Mouse (Mus musculus) gastrocnemius, postnatal 10 days (tissue): ENCODE measurements around the gene Ciz1. TPM values are rescaled to one million over a fixed set of nuclear protein-coding genes. Genes with fewer than 3 reads are reported as not detected.
"Not testable (repeated sequence)": the region's sequence is repeated elsewhere in the genome, so short reads cannot be mapped to it uniquely, and the experiment has no call there.

ENCODE experiments used
- DNase-seq: peaks from one replicate; pipeline ENCODE4 v3.0.0; 2021; ENCODE audit warnings: mixed read lengths
- total RNA-seq, 2 experiments: library from RNA; stranded (reverse); gene quantifications; 2 replicates each; pipeline ENCODE4 v1.2.3; 2021

Gene Ciz1
- total RNA-seq, 2 experiments from 2014 or later, result 31.2 to 47.2 TPM

DNA sequence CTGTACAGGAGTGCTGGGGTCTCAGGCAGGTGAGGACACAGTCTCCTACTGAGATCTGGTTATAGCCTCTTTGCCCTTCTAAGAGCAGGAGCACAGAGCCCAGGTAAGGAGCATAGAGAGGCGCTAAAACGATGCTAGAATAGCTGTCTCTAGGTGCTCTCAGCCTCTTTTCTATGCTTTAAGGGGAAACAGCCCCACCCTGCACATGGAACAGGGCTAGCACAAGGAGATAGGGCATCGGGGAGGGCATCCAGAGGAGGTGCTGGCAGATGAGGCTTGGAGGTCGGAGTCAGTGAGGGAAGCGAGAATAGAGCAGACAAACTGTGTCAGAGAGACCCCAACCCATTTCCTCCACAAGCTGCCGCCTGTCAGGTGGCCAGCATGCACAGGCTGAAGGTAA lies 5.1 kb upstream of the Ciz1 start:
- DNase-seq, result no peak

DNA sequence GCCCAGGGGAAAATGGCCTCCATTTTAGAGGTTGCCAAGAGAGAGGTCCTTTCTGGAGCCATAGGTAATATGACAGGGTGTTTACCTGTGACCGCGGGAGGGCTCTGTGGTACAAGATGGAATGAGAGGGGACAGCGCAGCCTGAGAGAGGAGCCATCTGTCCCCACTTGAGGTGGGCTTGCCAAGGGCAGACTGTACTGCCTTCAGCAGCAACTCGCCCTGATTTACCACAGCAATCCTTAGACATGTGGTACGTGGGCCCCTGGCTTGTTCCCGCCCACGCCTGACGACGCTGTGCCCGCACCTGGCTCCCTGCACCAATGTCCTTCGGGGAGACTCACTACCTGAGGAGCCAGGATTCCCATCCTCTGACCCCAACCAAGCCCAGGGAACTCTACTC lies 3.8 kb upstream of the Ciz1 start:
- DNase-seq, result no peak

DNA sequence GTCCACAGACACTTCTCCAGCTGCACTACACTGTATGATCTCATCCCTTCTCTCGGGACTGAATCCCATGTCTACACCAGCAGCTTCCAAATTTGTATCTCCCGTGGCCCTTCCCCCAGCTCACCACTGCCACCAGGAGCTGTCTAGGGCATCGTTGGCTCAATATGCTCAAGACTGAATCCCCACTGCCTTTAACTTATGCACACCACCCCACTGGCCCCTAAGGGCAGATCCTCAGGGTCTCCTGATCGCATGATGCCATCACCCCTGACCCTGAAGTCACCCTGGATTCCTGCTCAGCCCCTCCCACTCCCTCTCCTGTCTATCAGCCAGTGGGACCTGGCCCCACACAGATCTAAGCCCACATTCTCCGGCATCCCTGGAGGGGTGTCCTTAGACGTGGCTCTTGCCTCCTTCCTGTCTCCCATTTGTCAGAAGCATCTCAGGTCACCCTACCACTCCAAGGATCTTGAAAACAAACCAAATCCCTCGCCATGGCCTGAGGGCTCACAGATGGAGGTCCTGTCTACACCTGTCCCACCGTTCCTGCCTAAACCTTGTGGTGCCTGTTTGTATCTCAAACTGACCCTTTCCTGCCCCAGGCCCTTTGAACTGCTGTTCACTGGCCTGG lies 2.4 kb upstream of the Ciz1 start:
- DNase-seq, result no peak

DNA sequence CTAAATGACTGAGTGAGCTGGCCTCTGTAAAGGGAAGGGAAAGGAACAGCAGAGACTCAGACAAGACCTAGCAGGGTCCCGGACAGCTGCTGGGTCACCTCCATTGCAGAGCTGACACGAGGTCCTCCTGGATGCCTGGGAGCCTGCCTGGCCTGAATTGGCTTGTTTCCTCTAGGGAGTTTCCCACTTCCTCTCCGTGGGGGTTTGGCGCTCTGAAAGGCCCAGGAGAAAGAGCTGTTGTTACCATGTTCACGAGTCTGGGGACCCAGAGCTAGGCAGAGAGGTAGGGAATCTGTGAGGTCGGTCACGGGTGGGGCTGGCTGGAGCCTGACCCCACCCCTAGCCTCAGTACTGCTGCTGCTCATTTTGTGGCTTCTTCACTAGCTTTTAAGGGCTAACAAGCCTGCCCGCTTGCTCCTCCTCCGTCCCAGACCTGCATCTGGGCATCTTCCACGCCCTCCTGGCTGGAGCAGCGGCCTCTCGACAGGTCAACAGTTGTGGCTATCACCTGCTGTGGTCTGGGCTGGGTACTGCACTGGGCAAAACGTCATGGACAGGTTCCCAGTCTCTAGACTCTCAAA lies 1.6 kb upstream of the Ciz1 start:
- DNase-seq, result no peak

DNA sequence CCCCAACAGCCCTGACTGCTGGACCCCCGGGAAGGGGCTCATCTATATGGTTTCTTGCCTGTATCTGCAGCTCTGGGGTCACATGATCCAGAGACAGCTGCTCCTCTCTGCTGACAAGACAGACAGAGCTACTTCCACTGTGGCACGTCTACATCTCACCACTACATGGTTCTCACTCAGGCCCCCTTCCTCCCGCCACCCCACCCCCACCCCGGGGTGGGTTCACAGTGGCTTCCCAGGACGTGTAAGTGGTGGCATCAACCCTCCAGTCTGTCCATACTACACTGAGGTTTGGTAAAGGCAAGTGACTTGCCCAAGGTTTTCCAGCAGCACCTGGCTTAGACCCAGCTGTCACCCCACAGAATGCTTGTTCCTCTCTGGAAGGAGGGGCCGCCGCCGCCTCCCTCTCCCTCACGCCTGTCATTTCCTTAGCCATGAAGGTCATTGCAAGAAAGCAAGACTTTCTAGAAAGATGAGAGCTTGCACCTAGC lies 611 bp upstream of the Ciz1 start:
- no peak for DNase-seq

DNA sequence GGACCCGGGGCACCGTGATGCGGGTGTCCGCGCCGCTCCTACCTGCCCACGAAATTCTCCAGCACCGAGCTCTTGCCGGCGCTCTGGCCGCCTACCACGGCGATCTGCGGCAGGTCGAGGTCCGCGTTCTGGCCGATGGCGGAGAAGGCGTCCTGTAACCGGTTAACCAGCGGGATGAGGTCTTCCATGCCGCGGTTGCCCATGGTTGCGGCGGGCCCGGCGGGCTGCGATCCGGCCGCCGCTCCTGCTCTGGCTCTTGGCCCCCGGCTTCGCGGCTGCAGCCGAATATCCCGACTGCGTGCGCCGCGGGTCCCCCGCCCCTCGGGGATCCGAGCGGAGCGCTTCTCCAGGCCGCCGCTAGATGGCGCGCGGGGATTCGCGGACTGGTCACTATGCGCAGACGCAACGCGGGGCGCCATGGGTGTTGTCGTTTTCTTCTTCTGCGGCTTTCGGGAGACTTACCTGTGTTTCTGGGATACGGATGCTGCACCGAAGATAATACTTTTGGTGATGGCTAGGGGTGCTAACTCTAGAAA lies 948 bp downstream of the Ciz1 start, which contains the start of gene Dnm1:
Gene Dnm1 (minus strand): TSS at position 332 of the 536 bp plus-strand sequence.
- peak; percentile 97 for DNase-seq

DNA sequence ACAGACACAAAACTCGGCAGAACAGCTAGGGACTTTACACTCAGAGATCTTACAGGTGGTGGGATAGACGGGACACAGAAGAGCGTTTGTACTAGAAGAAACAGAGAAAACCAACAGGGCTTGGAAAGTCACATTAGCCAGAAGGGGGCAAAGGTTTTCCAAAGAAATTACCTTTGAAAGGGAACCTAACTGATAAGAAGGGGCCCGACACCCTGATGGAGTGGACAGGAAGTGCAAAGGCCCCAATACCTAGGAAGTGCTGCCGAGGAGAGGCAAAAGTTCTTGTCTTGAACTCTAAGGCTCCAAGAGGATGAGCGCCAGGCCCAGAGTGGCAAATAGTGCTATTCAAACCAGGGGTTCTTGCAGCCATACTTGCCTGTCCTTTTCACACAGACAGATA lies 1.7 kb downstream of the Ciz1 start:
- DNase-seq, result no peak

DNA sequence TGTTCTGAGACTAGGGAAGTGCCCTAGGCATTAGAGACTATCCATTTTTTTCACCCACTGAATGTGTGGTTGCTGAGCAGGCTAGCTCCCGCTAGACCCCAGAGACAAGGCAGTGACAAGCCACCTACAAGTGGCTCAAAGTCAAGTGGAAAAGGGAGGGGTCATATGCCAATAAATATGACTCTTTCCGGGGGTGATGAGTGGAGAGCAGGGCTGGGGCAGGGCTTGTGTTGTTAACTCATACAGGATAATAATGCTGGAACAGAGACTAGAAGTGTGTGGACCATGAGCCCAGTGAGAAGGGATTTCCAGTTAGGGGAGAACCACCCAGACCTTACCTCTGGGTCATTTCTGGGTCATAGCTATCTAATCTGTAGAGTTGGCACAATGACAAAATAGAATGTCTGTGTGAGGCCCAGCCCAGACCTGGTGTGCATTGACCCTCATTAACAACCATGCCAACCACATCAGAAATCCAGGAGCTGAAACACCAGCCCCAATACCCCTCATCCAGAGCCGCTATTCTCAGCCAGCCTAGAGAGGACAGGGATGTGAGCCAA lies 2.3 kb downstream of the Ciz1 start:
- DNase-seq, result no peak

DNA sequence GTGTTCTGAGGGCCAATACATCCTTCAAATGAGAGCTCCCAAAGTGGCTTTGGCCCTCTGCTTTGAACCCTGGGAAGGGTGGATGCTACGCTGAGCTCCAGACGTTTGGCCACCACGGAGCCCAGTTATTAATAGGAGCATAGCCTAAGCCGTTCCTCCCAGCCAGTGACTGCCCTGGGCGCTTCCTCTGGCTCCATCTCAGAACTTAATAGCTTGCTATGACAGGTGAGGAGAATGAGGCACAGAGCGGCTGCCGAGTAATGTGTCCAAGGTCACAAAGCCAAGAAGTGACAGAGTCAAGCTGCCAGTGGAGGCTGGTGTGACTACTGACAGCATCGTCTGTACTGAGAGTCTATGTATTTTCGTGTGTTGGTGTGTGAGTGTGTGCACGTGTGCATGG lies 4.1 kb downstream of the Ciz1 start:
- no peak for DNase-seq

DNA sequence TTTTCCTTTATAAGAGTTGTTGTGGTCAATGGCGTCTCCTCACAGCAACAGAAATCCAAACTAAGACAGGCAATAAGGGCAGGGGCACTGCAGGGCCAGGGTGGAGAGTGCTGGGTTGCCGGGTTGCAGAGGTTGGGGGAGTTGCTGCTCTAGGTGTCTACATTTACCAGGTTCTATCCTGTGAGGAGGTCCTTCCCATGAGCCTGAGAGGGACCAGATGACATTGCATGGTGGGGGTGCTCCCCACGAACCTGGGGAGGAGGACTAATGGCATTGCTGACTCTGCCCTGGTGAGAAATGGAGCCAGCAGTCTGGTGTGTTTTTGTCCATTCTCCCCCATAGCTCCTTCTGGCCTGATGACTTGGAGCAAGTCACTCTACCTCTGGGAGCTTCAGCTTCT lies 5.6 kb downstream of the Ciz1 start:
- no peak for DNase-seq

DNA sequence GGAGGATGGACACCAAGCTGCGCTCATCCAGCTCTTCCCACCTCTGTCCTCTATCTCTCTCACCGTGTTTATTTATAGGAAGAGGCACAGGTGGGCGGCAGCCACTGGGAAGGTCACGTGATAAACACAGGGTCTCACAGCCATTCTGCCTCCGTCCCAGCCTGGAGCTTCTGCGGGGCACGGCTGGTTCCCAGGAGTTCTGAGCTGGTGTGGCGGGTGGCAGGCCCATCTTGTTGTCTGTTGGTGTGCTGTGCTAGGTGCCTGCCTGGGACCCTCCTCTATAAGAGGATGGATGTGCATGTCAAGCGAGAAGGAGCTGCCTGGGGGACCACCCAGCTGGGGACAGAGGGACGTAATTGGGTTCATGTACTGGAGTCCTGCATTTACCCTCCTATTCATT lies 6.3 kb downstream of the Ciz1 start:
- no peak for DNase-seq

DNA sequence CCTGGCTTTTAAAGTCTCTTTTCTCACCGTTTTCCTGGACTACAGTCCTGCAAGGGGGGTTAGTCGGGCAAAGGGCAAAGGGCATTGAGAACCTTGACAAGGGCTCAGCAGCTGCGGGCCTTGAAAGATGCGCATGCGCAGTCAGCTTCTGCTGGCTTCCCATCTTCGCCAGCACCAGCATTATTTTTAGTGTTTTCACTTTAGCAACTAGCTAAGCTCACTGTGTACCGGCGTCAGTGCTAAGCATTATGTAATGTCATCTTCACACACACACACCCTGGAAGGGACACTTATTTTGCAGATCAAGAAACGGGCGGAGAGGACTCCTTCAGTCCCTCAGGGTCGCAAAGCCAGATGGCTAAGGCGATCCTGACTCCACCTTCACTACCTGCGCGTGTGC lies 8.6 kb downstream of the Ciz1 start:
- peak; percentile 68 for DNase-seq

DNA sequence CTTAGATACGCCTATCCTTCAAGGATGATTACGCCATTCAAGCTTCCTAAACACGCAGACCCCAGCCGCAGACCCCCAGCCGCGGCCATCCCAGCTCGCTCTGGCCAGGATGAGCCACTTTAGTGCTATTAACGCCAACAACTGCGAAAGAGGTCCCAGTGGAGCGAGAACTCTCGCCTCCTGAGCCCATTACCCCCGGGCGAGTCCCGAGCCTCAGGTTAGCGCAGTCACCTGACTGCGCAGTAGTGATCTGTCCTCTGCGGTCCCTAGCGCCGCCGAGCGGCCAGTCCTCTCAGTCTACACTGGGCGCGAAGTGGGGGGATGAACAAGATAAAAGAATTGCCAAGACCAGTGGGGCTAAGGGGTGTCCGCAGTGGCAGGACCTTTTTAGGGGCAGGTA lies 9.3 kb downstream of the Ciz1 start:
- DNase-seq, result peak; percentile 67

DNA sequence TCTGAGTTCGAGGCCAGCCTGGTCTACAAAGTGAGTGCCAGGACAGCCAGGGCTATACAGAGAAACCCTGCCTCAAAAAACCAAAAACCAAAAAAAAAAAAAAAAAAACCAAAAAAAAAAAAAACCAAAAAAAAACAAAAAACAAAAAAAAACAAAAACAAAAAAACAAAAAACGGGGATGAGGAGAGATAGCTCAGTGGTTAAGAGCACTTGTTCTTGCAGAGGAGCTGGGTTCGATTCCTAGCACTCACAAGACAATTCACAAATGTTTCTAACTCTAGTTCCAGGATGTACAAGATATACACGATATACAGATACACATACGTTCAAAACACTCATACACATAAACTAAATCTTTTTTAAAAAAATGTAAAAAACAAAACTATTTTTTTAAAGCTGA lies 10.1 kb downstream of the Ciz1 start:
- not testable (repeated sequence) for DNase-seq

DNA sequence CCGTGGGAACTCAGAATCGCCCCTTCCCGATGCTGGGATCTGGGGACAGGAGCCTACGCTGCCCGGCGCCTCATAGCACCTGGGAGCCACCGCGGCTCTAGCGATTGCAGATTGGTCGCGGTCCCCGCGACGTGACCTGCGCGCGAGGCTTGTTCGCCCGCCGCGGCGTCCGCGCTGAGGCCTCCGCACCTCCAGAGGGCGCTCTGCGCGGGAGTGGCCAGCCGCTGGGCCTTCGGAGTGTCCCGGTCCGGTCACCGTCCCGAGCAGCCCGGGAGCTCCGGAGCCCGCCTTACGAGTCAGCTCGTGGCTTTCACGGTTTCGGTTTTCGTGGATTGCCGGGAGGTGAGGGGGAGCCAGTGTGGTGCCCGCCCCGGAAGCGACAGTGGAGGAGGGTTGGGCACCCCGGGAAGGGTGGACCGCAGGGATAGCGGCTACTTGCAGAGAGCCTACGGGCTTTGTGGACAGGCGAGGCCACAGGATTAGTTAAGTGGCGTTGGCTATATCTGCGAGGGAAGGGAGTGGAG lies 10.8 kb downstream of the Ciz1 start:
- DNase-seq, result peak; percentile 95

DNA sequence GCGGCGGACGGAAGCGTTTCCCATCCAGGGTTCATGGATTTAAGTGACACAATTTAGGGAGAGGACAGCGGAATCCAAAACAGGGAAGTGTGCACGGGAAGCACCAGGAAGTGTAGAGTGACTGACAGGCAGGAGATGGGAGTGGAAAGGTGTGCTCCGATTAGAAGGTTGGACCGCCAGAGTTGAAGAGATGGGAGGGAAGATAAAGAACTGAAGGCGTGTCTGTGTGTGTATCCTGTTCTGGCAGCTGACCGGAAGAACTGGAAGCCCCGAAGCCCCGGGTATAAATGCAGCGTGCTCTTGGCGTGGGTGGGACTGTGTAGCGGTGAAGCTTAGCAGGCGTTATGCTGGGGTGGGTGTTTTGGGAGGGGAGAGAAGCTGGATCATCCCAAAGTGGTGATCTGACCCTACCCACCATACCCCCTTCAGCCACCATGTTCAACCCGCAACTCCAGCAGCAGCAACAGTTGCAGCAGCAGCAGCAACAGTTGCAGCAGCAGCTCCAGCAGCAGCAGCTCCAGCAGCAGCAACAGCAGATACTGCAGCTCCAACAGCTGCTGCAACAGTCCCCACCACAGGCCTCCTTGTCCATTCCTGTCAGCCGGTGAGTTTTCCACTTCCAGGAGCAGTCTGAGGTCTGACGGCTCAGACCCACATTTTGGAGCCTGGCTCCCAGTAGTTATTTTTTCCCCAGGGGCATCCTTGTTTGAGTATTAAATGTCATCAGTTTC lies 11.4 kb downstream of the Ciz1 start:
- DNase-seq, result no peak

DNA sequence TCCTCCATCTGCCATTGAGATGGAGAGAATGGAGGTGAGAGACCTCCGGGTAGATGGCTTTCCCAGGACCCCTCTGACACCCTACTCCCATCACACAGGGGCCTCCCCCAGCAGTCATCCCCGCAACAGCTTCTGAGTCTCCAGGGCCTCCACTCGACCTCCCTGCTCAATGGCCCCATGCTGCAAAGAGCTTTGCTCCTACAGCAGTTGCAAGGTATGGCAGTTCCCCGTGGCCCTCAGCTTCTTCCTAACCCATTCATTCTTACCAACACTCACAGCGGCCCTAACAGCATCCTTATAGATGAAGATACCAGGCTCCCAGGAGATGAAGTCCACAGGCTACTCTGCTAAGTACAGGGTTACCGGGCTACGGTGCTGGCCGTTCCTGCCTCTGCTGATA lies 12.0 kb downstream of the Ciz1 start:
- DNase-seq, result no peak

DNA sequence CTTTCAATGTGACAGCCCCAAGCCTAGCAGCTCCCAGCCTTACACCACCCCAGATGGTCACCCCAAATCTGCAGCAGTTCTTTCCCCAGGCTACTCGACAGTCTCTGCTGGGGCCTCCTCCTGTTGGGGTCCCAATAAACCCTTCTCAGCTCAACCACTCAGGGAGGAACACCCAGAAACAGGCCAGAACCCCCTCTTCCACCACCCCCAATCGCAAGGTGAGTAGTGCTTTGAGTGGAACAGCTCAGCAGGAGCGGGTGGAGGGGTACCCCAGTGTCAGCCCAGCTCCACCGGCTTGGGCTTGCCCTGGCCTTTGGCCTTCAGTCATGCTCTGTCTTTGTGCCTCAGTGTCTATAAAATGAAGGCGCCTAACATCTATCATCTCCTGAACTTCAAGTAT lies 15.2 kb downstream of the Ciz1 start:
- DNase-seq, result no peak

DNA sequence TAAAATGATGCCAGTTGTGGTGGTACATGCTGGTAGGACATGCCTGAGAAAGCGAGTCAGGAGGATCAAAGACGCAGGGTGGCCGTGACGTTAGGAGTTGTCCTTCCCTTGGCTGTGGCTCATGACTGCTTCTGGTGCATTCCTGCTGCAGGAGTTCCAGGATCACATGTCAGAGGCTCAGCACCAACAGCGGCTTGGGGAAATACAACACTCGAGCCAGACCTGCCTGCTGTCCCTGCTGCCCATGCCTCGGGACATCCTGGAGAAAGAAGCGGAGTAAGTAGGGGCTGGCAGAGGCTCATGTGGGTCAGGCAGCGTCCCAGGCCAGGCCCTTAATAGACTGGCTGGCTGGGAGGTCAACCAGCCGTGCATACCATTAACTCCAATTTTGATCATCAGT lies 22.1 kb downstream of the Ciz1 start:
- no peak for DNase-seq

DNA sequence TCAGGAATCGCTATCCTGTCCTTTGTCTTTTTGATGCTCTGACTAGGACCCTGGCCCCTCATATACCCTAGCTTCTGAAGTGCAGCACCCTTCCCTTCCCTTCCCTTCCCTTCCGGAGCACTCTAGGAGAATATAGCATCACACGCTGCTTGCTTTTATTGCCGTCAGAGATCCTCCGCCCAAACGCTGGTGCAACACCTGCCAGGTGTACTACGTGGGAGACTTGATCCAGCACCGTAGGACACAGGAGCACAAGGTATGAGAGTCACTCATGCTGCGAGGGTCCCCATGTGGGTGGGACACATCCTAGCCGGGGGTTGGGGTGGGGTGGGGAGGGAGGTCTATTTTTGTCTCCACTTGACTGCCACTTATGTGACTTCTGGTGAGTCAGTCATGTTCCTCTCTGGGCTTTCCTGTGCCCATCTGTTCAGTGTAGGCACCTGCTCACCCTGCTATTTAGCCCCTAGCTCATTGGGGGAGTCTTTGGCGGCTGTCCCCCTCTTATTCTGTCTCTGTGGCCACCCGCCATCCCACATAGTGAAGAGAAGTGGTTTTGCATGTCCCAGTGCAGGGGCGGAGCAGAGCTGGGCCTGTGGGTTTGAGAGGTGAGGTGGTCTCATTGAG lies 23.3 kb downstream of the Ciz1 start:
- DNase-seq, result no peak

DNA sequence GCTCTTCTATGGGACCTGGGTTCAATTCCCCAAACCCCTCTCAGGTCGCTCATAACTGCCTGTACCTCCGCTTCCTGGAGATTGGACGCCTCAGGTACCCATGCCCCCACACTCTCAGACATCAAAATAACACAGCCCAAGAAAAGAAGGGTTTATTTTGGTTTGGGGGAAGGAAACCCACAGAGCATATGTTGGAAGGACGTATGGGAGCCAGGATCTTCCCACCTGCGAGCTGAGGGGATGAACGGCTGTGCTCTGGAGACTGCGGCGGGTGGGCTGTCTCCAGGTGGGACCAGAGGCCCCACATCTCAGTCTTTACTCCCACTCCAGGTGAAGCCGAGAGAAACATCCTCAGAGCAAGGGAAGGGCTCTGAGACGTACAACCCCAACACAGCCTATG lies 24.8 kb downstream of the Ciz1 start:
- no peak for DNase-seq

DNA sequence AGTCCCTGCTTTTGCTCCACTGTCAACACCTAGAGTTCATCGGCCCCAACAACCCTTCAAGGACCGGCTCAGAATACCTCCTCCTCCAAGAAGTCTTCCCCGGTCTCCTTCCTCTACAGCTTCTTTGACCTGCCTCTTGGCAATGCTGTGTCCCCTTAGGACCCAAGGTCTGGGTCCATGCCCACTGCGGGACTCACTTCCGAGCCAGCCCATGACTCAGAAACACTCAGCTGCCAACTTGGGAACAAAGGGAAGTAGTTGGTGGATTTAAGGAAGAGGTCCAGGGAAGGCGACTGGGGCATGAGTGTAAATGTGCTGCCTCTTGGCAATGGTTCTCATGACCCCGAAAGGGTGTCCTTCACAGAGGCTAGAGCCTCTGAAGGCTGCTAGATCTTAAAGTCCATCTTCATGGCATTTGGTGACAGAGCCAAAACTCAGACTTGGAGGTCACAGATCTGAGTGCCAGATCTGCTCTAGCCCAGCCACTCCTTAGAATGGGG lies 27.9 kb downstream of the Ciz1 start:
- DNase-seq, result no peak
